Mouse (Mus musculus) ES-E14 (cell line): Measurements from ENCODE around the gene Cpn2. TPM values are rescaled to one million over a fixed set of nuclear protein-coding genes. Genes with fewer than 3 reads are reported as not detected.
A peak's percentile ranks its signal among the peaks of the same experiment; 100 is the strongest.

ENCODE experiments used
- DNase-seq: peaks from one replicate; pipeline ENCODE4 v3.0.0-alpha.2; 2013; ENCODE audit warnings: low read depth, low spot score
- H3K27ac ChIP-seq: 2 replicates; pipeline ENCODE4 v1.5.1; 2012; ENCODE audit warnings: low read depth, mild to moderate bottlenecking, low read length, moderate library complexity, mixed read lengths; ENCODE audit not compliant: poor library complexity, insufficient read depth, severe bottlenecking
- H3K36me3 ChIP-seq: 2 replicates; pipeline ENCODE4 v1.6.1; 2012; ENCODE audit warnings: mild to moderate bottlenecking, low read length, moderate library complexity, mixed read lengths; ENCODE audit not compliant: control insufficient read depth, poor library complexity, insufficient read depth, severe bottlenecking
- H3K4me1 ChIP-seq, 2 experiments: fragments of 150-350 bp in 1 of 2; sonication (generic) in 1 of 2; 2 replicates each; pipeline ENCODE4 v1.6.1; 2012; ENCODE audit warnings: low read length in 2 of 2, mild to moderate bottlenecking in 1 of 2, mixed read lengths in 1 of 2; ENCODE audit not compliant: control insufficient read depth in 2 of 2, insufficient read depth in 2 of 2, poor library complexity in 1 of 2
- H3K4me3 ChIP-seq, 2 experiments: fragments of 150-350 bp in 1 of 2; sonication (generic) in 1 of 2; 2 replicates each; pipeline ENCODE4 v1.5.1; 2012; ENCODE audit warnings: low read length in 2 of 2, low read depth in 1 of 2, mild to moderate bottlenecking in 1 of 2, mixed read lengths in 1 of 2; ENCODE audit not compliant: insufficient read depth in 1 of 2, poor library complexity in 1 of 2, severe bottlenecking in 1 of 2
- H3K9ac ChIP-seq: 2 replicates; pipeline ENCODE4 v1.6.1; 2012; ENCODE audit warnings: low read depth, mild to moderate bottlenecking, low read length, mixed read lengths; ENCODE audit not compliant: poor library complexity, insufficient read depth, severe bottlenecking
- H3K9me3 ChIP-seq: fragments of 150-350 bp; sonication (generic); 2 replicates; pipeline ENCODE4 v1.6.1; 2012; ENCODE audit warnings: low read depth, mild to moderate bottlenecking, low read length; ENCODE audit not compliant: control insufficient read depth, insufficient read depth
- CHD2 ChIP-seq: IDR thresholded peaks from 2 replicates; pipeline ENCODE4 v1.6.1; 2014; ENCODE audit warnings: mild to moderate bottlenecking, low read depth, low read length, inconsistent platforms
- HCFC1 ChIP-seq: IDR thresholded peaks from 2 replicates; pipeline ENCODE4 v1.6.1; 2012; ENCODE audit warnings: low read length, inconsistent platforms, borderline replicate concordance; ENCODE audit not compliant: insufficient read depth
- MAFK ChIP-seq: IDR thresholded peaks from 2 replicates; pipeline ENCODE4 v1.6.1; 2014; ENCODE audit warnings: mild to moderate bottlenecking, low read depth, low read length, inconsistent platforms; ENCODE audit not compliant: insufficient read depth
- ZC3H11A ChIP-seq: IDR thresholded peaks from 2 replicates; pipeline ENCODE4 v1.6.1; 2012; ENCODE audit warnings: low read depth, mild to moderate bottlenecking, inconsistent platforms, low read length, borderline replicate concordance
- ZNF384 ChIP-seq: IDR thresholded peaks from 2 replicates; pipeline ENCODE4 v1.6.1; 2012; ENCODE audit warnings: low read depth, low read length, inconsistent platforms
- in situ Hi-C, 2 experiments: fragments of 600-800 bp; cut with MboI; formaldehyde crosslinking; loops; one replicate each; pipeline ENCODE4 v1.15.1; 2025; ENCODE audit warnings: low sequenced_read_pairs in 2 of 2, inconsistent platforms in 1 of 2; ENCODE audit not compliant: unreplicated experiment in 2 of 2
- total RNA-seq: library from RNA; depleted of rRNA; stranded (reverse); fragments of 300-350 nt; gene quantifications from 2 replicates; pipeline ENCODE4 v1.2.3, GENCODE M21; 2012; rRNA removed

Cpn2 gene
- total RNA-seq, 1 experiment = not detected

DNA sequence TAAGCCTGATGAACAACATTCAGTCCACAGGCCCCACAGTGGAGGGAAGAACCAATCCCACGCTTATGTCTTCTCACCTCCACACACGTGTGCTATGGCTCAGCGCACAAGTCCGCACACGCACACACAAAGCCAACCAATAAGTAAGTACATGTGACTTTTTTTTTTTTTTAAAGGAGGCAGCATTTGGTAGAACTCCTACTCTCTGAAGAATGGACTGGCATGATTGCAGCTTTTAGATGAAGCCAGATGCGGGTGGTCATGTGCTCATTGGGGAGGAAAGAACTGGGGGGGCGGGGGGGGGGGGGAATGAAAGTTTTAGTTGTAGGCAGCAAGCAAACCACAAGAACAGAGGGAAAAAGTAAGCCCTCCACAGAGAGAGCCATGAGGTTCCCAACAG lies 59.3 kb downstream of the Cpn2 start:
- in situ Hi-C loops = loop anchor here in 1 of 2 experiments (10.0 kb wide), 1 partner anchor 143 kb away; the partner anchor contains the start of gene Hes1

GRCm38 (mm10) chr16:30207111-30207828 lies 60.0 kb downstream of the Cpn2 start:
- in situ Hi-C loops = loop anchor here in 1 of 2 experiments (10.0 kb wide), 1 partner anchor 142 kb away; the partner anchor contains the start of gene Hes1
- DNase-seq = peak; percentile 59
- H3K4me1 ChIP-seq = peaks cover 0 to 25% of the 10 kb centered on the region in 2 experiments; a peak in 3 of 4 replicates

More for the DNA sequence above, 59.3 kb downstream of the Cpn2 start:
- H3K4me1 ChIP-seq = peaks cover 2 to 29% of the 10 kb centered on the region in 2 experiments; a peak in 3 of 4 replicates
- DNase-seq = no peak
- TF ChIP-seq MAFK (no peak), ZC3H11A (no peak), CHD2 (no peak), ZNF384 (no peak), HCFC1 (no peak)
- H3K4me3 ChIP-seq = no peak overlapping the region
- no peaks in the 10 kb centered on the region for H3K36me3 ChIP-seq
- no peak overlapping the region for H3K27ac ChIP-seq
- H3K9ac ChIP-seq = no peak overlapping the region
- H3K9me3 ChIP-seq = no peaks in the 10 kb centered on the region

More at GRCm38 (mm10) chr16:30207111-30207828, 60.0 kb downstream of the Cpn2 start:
- H3K27ac ChIP-seq = peak overlapping the region; percentile 50; the same call in 1 of the 2 replicates
- no peaks in the 10 kb centered on the region for H3K36me3 ChIP-seq
- H3K4me3 ChIP-seq = no peak overlapping the region; a peak in 1 of 4 replicates
- TF ChIP-seq HCFC1 (no peak), MAFK (no peak), CHD2 (no peak), ZC3H11A (no peak), ZNF384 (no peak)
- H3K9me3 ChIP-seq = no peaks in the 10 kb centered on the region
- peak overlapping the region; percentile 44; the same call in 1 of the 2 replicates for H3K9ac ChIP-seq

Other genes with a start within 250 kb of the Cpn2 start
- gene Hes1, start 203.1 kb downstream of the Cpn2 start, total RNA-seq = 17.5 and 19.3 TPM in 2 replicates
- gene Lrrc15, start 15.8 kb upstream of the Cpn2 start, total RNA-seq = 1.8 TPM in 2 replicates
- 0.31 and 0.48 TPM in 2 replicates for gene Gp5, start 43.3 kb upstream of the Cpn2 start, total RNA-seq
- 87.2 and 98.9 TPM in 2 replicates for gene Atp13a3, start 138.5 kb upstream of the Cpn2 start, total RNA-seq